Mouse (Mus musculus) spleen, adult 18-20 months (tissue): ENCODE measurements around the gene A4galt.
"Not testable (repeated sequence)": the region's sequence is repeated elsewhere in the genome, so short reads cannot be mapped to it uniquely, and the experiment has no call there.

ENCODE experiments used
- DNase-seq, 2 experiments: peaks; one replicate each; pipeline ENCODE4 v3.0.0; 2022; ENCODE audit warnings: mixed read lengths in 2 of 2

A4galt gene

DNA sequence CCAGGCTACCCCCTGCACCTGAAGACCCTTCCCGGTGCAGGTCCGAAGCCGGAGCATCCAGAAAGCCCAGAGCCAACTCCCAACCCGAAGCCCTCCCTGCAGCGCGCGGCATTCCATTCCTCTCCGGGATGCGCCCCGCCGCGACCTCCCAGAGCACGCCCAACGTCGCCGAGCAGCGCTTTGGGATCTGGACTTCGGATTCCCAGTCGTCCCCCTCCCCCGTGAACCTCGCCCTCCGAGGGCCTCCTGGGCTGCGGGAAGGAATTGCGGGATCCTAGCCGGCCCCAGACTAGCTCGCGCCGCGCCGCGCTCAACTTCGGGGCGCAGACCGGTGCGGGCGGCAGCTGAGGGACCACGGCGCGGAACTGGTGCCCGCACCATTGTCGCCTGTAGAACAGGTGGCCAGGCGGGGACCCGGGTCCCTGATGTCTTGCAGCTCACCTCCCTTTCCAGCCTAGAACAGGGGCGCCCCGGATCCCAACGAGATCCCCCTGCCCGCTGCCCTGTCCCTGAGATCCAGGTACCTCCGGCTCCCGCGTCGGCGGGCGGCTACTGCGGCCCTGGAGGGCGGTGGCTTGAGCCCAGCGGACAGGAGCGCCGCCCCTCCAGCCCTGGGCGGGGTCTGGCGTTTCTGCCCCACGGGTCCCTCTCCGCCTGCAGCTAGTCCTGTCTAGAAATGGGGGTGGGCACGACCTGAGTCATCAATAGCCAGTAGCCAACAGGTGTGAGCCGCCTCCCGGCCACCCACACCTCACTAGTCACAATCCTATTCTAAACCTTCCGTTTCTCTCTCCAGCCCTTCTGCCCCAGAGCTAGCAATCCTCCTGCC is at the start of gene A4galt:
TSS of gene A4galt (minus strand) at position 599 of the 829 bp plus-strand sequence.
- peak in 1 of 2 experiments; percentile 25 for DNase-seq

DNA sequence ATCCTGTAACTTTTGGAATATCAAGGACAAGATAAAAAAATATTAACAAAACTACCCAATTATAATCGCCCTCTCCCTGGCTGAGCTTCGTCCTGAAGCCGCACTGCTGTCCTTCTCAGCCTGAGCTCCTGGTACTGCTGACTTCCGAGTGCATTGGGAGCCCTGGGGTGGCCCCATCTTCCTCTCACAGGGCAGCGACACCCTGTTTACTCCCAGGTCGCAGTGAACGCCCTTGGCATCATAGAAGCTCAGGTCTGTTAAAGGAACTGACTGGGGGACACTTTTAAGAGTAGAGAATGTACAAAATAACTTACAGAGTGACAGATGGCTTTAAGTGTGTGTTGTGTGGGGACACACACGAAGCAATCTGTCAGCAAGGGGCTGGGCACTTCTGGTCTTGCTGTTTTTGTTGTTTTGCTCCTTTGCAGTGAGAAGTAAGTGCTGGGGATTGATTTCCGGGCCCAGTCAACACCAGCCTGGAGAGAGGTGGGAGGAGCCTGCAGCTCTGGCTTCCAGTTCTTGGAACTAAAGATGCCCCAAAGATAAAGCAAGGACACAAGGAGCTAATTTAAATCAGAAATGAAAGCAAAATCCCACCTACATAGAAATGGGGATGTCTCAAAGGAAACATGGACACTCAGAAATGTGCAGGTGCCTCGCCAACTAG is 48.5 kb upstream of the A4galt start:
- no peak for DNase-seq

DNA sequence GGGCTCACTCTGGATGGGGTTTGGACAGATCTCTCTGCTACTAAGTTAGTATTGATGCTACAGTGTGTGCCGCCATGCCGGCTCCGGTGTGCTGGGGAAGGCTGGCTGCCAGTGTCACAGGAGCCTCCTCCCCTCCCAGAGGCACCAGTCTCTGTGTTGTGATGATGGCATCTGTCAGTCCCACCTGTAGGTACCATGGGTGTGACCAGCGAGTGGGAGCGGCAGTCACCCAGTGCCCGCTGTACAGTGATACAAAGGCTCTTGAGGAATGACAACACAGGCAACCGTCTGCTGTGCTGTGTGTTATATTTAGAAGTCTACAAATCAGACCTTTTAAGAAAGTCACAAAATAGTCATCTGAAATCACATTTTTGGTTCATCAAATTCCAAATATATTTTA is 47.9 kb upstream of the A4galt start:
- no peak for DNase-seq

DNA sequence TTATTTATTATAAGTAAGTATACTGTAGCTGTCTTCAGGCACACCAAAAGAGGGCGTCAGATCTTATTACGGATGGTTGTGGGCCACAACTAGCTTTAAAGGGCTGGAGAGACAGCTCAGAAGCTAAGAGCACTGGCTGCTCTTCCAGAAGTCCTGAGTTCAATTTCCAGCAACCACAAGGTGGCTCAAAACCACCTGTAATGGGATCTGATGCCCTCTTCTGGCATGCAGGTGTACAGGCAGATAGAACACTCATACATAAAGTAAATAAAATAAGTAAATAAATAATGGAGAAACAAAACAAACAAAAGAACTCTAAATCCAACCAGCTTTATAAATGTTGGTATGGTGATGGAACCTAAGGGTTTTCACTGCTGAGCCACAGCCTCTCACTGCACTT is 47.2 kb upstream of the A4galt start:
- DNase-seq = no peak

DNA sequence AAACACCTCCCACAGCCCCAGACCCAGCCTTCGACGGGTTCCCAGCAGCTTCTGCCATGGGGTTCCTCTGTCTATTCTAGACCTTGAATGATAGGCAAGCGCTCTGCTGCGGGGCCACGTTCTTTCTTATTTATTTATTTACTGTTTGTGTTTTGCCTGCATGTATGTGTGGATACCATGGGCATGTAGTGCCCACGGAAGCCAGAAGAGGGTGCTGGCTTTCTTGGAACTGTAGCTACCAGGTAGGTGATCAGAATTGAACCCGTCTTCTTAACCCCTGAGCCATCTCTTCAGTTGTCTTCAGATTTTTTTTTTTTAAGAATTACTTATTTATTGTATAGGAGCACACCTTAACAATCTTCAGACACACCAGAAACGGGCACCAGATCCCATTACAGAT is 46.7 kb upstream of the A4galt start:
- DNase-seq = no peak

DNA sequence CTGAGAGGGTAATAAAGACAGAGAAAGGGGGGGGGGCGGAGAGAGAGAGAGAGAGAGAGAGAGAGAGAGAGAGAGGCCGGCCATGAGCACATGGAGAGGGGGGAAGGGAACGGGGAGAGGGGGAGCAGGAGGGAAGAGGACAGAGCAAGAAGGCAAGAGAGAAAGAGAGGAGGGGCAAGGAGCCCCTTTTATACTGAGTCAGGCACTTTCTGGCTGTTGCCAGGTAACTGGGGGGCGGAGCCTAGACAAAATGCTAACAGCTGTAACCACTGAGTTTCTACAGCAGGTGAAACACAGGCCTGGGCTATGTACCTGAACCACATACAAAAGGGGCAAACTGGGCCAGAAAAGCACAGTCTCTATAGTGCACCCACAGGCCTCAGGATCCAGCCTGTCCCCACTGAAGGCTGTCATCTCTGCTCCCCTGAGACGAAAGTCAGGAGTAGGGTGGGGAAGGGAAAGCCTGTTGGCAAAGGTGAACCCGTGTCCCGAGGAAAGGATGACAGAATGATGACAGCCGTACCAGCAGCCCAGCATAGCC is 45.3 kb upstream of the A4galt start:
- no peak for DNase-seq

DNA sequence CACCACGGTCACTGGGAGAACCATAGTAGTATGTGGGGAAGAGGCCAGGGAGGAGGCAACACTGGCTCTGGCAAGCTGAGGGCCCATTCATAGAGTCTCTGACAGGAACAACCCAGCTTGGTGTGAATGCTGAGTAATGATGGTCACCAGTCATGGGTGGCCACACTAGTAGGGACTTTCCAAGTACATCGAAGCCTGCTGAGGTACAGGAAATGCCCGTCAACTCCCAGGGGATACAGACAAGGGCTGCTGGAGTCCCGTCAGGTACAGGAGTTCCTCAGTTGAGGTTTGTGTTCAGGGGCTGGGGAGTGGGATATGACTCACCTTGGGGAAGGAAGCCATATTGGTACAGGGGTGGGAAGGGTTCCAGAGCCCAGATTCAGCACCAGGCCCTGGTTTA is 44.5 kb upstream of the A4galt start:
- no peak for DNase-seq

DNA sequence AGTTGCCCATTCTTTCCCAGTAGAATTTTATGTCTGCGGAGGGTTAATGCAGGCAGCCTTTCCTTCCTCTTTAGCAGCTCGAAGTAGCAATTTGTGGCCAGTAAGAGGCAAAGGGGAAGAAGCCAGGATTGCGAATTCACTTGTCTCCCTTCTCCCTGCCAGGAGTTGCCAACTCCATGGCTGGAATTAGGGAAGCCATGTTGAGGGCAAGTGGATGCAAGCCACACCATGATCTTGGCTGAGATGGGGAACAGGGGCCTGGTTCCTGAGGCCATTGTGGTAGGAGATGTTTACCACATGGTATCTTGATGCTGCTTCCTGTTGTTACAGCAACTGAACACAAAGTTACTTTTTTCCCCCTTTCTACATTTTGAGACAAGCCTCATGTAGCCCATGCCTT is 43.4 kb upstream of the A4galt start:
- no peak for DNase-seq

DNA sequence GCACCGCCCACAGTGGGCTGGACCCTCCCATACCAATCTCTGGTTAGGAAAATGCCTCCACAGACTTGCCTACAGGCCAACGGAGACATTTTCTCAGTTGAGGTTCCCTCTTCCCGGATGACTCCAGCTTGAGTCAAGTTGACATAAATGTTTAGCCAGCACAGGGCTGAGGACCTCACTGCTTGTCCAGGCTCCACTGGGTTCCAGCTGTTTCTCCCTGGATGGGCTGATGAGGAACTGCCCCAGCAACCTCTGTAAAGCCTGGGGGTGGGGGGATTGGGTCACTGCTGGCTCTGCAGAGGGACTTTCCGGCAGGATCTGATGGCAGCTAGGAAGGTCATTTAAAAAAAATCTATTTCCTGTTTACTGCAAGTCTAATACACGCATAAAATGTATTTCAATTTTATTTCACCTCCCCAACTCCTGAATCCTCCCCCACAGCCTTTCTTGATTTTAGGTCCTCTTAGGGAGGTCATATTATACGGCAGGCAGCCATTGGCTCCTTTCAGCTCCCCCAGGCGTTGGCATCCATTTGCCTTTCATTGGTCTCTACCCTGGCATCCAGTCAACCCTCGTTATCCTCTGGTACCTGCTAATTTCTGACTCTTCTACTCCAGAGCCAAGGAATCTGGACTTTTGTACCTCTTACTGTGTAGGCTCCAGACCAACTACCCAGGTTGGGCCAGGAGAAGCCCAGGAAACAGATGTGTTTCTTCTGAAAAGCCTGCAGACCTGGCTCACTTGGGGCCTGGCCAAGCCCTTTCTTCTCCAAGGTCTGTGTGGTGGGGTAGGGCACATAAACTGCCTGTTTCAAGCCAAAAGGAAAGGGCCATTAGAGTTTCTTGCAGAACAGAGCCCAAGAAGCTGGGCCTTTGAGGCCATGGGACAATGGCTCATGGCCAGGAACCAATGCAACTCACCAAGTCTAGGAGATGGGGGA is 42.4 kb upstream of the A4galt start:
- DNase-seq = no peak

DNA sequence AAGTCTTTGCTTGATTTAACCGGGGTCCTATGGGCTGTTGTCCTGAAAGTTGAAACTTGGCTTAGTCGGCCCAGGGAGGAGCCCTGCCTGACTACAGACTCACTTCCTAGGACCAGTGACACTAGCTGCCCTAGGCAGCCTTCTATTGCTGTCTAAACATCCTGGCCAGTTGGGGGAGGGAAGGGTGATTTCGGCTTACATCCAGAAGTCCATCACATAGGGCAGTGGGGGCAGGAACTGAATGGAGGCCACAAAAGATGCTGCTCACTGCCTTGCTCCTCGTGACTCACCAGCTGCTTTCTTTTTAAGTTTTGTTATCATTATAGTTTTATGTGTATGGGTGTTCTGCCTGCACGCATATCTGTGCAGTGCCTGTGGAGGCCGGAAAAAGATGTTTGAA is 41.6 kb upstream of the A4galt start:
- DNase-seq = no peak

DNA sequence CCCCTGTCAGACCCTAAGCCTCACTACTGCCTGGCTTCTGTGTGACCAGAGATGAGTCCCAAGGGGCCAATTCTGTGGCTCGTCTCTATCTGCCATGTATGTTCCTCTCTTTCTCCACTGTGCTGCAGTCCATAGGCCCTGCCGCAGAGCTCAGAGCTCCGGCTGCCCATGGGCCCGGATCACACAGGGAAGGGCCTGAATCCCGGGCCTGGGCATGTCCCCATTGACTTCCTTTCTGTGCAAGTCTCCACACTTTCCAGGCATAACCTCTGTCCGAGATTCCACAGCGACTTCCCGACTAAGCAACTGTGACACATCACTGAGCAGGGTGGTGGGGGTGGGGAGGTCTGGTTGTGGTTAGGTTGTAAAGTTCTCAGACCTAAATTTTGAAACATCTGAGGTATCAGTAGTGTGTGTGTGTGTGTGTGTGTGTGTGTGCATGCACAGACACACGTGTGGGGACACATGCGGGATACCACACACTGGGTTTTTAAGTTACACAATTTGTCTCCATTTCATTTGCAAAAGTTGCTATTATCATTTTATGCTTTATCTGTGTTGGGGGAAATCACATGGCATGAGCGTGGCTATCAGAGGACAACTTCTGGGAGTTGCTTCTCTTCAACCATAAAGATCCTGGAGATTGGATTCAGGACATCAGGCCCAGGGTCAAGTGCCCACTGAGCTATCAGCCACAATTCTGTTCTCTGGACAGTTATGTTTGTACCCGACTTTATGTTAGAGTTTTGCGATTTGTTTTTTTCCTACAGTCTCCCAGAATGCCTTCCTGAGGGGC is 40.9 kb upstream of the A4galt start:
- no peak for DNase-seq

DNA sequence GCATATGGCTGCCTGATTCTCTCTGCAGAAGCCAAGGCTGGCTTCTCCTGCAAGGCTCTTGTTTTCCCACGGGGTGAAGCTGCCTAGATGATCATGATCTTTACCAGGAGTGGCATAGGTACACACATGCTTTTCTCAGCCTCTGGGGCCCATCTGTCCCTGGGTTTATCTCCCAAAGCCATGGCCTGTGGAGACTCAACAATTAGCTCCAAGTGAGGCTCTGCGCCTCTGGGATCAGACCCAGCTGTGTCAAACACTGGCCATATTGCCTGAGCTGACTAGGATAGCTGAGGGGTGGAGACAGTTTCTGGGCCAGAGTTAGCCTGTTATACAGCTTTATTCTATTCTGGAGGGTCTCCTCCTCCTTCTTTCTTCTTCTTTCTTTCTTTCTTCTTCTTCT is 39.3 kb upstream of the A4galt start:
- no peak for DNase-seq

DNA sequence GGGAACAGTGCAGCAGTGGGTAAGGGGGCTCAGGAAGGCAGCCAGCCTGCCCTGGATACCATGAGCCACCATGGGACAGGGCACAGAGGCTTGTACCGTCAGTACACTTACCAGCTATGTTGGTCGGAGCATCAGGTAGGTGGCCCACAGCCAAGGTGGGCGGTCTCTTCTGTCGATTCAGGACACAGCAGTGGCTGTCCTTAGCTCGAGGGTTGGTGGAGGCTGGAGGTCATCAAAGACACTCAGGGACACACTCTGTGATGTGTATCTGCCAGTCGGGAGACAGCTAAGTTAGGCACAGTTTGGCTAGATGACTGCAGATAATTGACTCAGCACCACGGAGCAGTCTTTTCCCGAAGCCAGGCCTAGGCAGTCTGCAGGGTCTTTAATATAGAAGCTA is 33.3 kb upstream of the A4galt start:
- DNase-seq = no peak

DNA sequence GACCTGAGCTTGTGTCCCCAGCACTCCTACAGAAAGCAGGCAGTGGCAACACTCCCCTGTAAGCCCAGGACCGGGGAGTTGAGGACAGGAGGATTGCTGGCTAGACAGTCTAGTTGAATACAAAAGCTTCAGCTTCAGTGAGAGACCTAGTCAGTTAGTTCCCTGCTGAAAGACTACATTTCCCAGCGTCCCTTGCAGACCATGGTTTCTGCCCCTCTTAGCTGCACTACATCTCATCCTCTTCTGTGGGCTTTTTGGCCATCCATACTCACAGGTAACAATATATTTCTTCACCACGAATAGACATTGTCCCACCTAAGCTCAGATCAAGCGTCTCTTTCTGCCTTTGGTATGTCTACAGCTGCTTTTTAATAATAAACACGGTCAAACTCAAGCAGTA is 30.8 kb upstream of the A4galt start:
- no peak for DNase-seq

DNA sequence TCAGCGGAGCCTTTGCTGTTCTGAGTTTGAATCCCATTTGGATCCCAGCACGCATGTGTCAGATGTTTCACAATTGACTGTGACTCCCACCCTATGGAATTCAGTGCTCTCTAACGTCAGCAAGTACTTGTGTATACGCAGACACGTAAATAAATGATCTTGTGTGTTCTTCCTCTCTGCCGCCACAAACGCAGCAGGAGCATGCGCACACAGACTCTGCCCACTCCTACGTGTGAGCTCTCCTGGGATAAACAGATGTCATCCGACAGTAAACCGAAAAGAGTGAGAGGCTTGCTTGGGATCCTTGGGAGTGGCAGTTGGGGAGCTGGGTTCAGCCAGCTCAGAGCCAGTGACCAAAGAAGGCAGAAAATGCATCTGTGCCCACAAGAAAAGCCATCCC is 29.7 kb upstream of the A4galt start:
- no peak for DNase-seq

DNA sequence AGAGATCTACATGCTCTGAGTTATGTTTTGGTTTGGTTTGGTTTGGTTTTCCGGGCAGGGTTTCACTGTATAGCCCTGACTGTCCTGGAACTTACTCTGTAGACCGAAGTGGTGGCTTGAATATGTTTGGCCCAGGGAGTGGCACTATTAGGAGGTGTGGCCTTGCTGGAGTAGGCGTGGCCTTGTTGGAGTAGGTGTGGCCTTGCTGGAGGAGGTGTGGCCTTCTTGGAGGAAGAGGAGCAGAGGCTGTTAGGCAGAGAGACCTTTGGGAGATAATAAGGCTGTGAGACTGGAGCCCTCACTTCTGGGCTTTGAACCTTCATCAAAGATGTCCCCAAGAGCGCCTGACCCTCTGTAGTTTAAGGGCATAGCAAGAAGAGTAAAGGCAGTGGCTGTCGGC is 27.0 kb upstream of the A4galt start:
- DNase-seq = no peak

DNA sequence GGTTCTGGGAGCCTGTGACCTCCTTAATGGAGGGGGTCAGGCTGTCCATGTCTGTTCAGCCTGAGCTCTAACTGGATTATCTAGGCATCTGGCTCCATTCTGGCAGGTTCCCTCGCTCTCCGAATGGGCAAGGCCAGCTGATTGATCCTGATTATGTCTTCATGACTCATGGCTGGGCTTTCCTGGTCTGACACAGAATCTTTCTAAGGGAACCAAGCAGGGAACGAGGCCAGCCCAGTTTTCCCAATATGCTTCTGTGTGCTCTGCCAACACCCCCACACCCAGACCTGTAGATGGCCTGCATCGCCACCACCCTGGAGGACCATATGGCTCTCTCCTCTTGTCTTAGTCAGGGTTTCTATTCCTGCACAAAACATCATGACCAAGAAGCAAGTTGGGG is 25.9 kb upstream of the A4galt start:
- DNase-seq = no peak

DNA sequence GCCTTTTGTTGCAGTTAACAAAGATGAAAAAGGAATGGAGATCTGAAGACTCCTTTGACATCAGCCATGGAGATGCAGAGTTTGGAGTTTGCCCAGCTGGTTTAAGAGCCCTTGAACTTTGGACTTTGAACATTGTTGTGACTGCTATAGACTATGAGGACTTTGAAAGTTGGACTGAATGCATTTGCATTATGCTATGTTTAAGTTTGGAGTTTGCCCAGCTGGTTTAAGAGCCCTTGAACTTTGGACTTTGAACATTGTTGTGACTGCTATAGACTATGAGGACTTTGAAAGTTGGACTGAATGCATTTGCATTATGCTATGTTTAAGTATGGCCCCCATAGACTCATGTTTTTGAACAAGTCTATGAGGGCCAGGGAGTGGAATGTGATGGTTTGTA is 22.7 kb upstream of the A4galt start:
- not testable (repeated sequence) for DNase-seq

DNA sequence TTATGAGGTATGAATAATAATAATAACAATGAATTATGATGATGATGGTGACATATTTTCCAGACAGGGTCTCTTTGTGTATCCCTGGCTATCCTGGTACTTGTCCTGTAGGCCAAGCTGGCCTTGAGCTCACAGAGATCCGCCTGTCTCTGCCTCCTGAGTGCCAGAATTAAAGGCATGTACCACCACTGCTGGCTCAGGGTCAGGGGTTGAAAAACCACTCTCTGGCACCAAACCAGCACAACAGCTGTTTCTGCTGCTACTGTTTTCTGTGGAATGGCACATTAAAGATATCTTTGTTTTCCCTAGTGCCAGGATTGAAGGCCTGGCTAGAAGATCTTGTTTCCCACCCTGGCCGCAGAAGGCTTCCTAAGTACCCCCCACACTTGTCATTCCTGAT is 21.4 kb upstream of the A4galt start:
- DNase-seq = no peak

DNA sequence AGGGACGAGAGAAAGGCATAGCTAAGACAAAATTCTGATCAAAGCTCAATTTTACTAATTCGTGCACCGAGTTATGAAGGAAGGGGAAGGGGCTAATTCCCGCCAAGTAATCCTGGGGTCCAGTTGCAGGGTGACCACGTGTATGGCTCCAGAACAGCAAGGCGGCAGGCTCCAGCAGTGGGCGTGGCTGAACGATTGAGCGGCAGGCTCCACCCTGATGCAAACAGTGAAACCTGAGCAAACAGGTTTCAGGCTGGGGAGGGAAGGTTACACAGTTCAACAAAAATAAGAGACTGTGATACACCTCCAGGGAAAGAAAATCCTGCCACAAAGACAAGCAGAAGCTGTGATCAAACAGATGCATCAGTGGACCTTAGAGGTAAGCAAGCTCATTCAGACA is 19.6 kb upstream of the A4galt start:
- not testable (repeated sequence) for DNase-seq

DNA sequence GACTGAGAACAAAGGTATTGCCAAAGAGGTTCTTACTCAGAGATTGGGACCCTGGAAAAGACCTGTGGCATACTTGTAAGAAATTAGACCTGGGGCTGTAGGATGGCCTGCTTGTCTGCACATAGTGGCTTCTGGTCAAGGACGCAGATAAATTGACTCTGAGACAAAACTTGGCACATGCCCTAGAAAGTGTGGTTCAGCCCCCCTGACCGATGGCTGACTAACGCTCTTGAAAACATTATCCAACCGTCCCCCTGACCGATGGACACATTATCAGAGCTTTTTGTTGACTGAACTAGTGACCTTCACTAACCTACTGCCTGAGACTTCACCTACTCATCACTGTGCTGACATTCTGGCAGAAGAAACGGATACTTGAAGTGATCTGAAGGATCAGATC is 18.4 kb upstream of the A4galt start:
- DNase-seq = not testable (repeated sequence)

DNA sequence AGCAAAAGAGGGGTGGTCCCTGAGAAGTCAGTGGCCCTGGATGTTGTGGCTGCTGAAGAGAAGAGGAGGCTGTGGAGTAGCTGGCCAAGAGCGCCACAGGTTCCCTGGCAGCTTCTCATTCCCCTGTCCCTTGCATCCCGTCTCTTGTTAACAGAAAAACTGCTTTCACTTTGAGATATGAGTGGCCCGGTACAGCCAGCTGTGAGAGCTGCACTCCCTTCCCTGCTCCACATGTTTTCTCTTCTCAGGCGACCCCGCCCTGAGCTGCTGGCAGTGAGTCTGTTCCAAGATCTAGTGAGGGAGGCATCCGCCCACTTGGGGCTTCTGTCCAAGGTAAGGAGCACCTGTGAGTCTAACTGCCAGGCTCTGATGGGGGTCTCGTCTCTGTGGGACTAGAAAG is 16.9 kb upstream of the A4galt start:
- not testable (repeated sequence) for DNase-seq
